Mouse (Mus musculus) stomach, embryonic 15.5 days (tissue): ENCODE results near the gene Rps6kl1. TPM values are rescaled to one million over a fixed set of nuclear protein-coding genes. Genes with fewer than 3 reads are reported as not detected.
"Not testable (repeated sequence)": the region's sequence is repeated elsewhere in the genome, so short reads cannot be mapped to it uniquely, and the experiment has no call there.

Source experiments
- ATAC-seq: fragments of 200-750 bp; cut with Nextera tagmentation; 2 replicates; pipeline ENCODE4 v1.8.0; 2017; ENCODE audit warnings: low read depth, moderate number of reproducible peaks, moderate TSS enrichment; ENCODE audit not compliant: insufficient read depth, low FRiP score
- H3K27ac ChIP-seq: fragments of 300-500 bp; sonication (generic); 2 replicates; pipeline ENCODE4 v1.5.1; 2015; ENCODE audit warnings: mild to moderate bottlenecking, inconsistent platforms
- H3K27me3 ChIP-seq: fragments of 300-500 bp; sonication (generic); replicated peaks from 2 replicates; pipeline ENCODE4 v1.6.1; 2015; ENCODE audit warnings: inconsistent platforms
- H3K36me3 ChIP-seq: fragments of 300-500 bp; sonication (generic); 2 replicates; pipeline ENCODE4 v1.6.1; 2015; ENCODE audit warnings: inconsistent platforms
- H3K4me1 ChIP-seq: fragments of 300-500 bp; sonication (generic); 2 replicates; pipeline ENCODE4 v1.6.1; 2015; ENCODE audit warnings: inconsistent platforms
- H3K4me2 ChIP-seq: fragments of 300-500 bp; sonication (generic); 2 replicates; pipeline ENCODE4 v1.6.1; 2015; ENCODE audit warnings: mild to moderate bottlenecking, inconsistent platforms
- H3K4me3 ChIP-seq: fragments of 300-500 bp; sonication (generic); replicated peaks from 2 replicates; pipeline ENCODE4 v1.5.1; 2015; ENCODE audit warnings: inconsistent platforms
- H3K9ac ChIP-seq: fragments of 300-500 bp; sonication (generic); 2 replicates; pipeline ENCODE4 v1.6.1; 2015; ENCODE audit warnings: inconsistent platforms
- H3K9me3 ChIP-seq: fragments of 300-500 bp; sonication (generic); 2 replicates; pipeline ENCODE4 v1.6.1; 2016; ENCODE audit warnings: inconsistent platforms
- WGBS: fragments of 180-500 bp; shearing (Covaris S2); methylation state at CpG from one replicate; pipeline ENCODE4 v1.1.7; 2015; 5-methylcytosine and 5-hydroxymethylcytosine counted together
- polyA plus RNA-seq: library from polyadenylated mRNA; unstranded; fragments of >200 nt; fragmentation: Nextera tagmentation; extraction: Ambion mirVana; gene quantifications from 2 replicates; pipeline ENCODE4 v1.2.1, GENCODE M21; 2015

Rps6kl1 gene
- polyA plus RNA-seq, 1 experiment from 2014 or later = 1.7 TPM

GRCm38 (mm10) chr12:85156324-85156723, 5.3 kb upstream of the Rps6kl1 start:
- Histone ChIP-seq H3K4me2 (no peak overlapping the region), H3K9ac (no peak overlapping the region), H3K27me3 (0 out of 2 replicates have a peak, but pooled peaks cover 4% of the 10 kb centered on the region), H3K36me3 (no peaks in the 10 kb centered on the region), H3K4me3 (no peak overlapping the region), H3K9me3 (no peaks in the 10 kb centered on the region), H3K4me1 (peaks cover 7% of the 10 kb centered on the region; the same call in 1 of the 2 replicates), H3K27ac (0 out of 2 replicates have a peak overlapping the region, but pooled peaks have one; percentile 44)
- ATAC-seq = no peak
- WGBS = 19% methylated on average over 6 of the region's 6 CpGs

- no peak for ATAC-seq
- WGBS = 63% methylated on average over 3 of the region's 3 CpGs
- H3K27ac ChIP-seq = no peak overlapping the region
Observed at GRCm38 (mm10) chr12:85153011-85153410, 1.9 kb upstream of the Rps6kl1 start.

GRCm38 (mm10) chr12:85150321-85151001, 603 bp downstream of the Rps6kl1 start:
- no peaks in the 10 kb centered on the region for H3K9me3 ChIP-seq
- H3K4me2 ChIP-seq = peak overlapping the region; percentile 49
- H3K9ac ChIP-seq = no peak overlapping the region
- no peak for ATAC-seq
- WGBS = 17% methylated on average over 20 of the region's 20 CpGs
- 0 out of 2 replicates have a peak, but pooled peaks cover 8% of the 10 kb centered on the region for H3K27me3 ChIP-seq
- no peaks in the 10 kb centered on the region for H3K36me3 ChIP-seq
- H3K4me1 ChIP-seq = peaks cover 12% of the 10 kb centered on the region
- no peak overlapping the region for H3K27ac ChIP-seq
- H3K4me3 ChIP-seq = peak overlapping the region; percentile 19

More at GRCm38 (mm10) chr12:85153011-85153410, 1.9 kb upstream of the Rps6kl1 start:
- Histone ChIP-seq H3K9ac (no peak overlapping the region), H3K4me2 (no peak overlapping the region), H3K9me3 (no peaks in the 10 kb centered on the region), H3K4me1 (peaks cover 10% of the 10 kb centered on the region; the same call in 1 of the 2 replicates), H3K36me3 (no peaks in the 10 kb centered on the region), H3K27me3 (0 out of 2 replicates have a peak, but pooled peaks cover 8% of the 10 kb centered on the region), H3K4me3 (no peak overlapping the region)

- ATAC-seq = no peak
- Histone ChIP-seq H3K9ac (no peak overlapping the region), H3K4me3 (no peak overlapping the region), H3K27ac (no peak overlapping the region), H3K9me3 (no peaks in the 10 kb centered on the region), H3K27me3 (0 out of 2 replicates have a peak, but pooled peaks cover 8% of the 10 kb centered on the region), H3K4me1 (peaks cover 12% of the 10 kb centered on the region), H3K36me3 (no peaks in the 10 kb centered on the region), H3K4me2 (no peak overlapping the region)
- 73% methylated on average over 9 of the region's 9 CpGs for WGBS
Observed at GRCm38 (mm10) chr12:85146881-85147280, 4.2 kb downstream of the Rps6kl1 start.

- Histone ChIP-seq H3K36me3 (no peaks in the 10 kb centered on the region), H3K4me2 (no peak overlapping the region), H3K4me3 (no peak overlapping the region), H3K27ac (no peak overlapping the region), H3K9me3 (no peaks in the 10 kb centered on the region), H3K4me1 (peaks cover 9% of the 10 kb centered on the region), H3K27me3 (0 out of 2 replicates have a peak, but pooled peaks cover 4% of the 10 kb centered on the region), H3K9ac (no peak overlapping the region)
- WGBS = 16% methylated on average over 8 of the region's 11 CpGs
- no peak; the same call in 1 of the 2 replicates for ATAC-seq
Observed at GRCm38 (mm10) chr12:85146355-85146754, 4.7 kb downstream of the Rps6kl1 start.

GRCm38 (mm10) chr12:85145630-85146029, 5.4 kb downstream of the Rps6kl1 start:
- no peak overlapping the region for H3K9ac ChIP-seq
- 0 out of 2 replicates have a peak, but pooled peaks have one; percentile 48 for ATAC-seq

GRCm38 (mm10) chr12:85144821-85145220, 6.2 kb downstream of the Rps6kl1 start:
- peaks cover 5% of the 10 kb centered on the region for H3K4me1 ChIP-seq
- ATAC-seq = no peak
- WGBS = 89% methylated on average over 4 of the region's 4 CpGs
- H3K9me3 ChIP-seq = no peaks in the 10 kb centered on the region
- no peaks in the 10 kb centered on the region for H3K27me3 ChIP-seq
- no peak overlapping the region for H3K27ac ChIP-seq
- no peak overlapping the region for H3K9ac ChIP-seq
- no peaks in the 10 kb centered on the region for H3K36me3 ChIP-seq
- no peak overlapping the region for H3K4me3 ChIP-seq
- no peak overlapping the region for H3K4me2 ChIP-seq

More at GRCm38 (mm10) chr12:85145630-85146029, 5.4 kb downstream of the Rps6kl1 start:
- H3K4me1 ChIP-seq = peaks cover 5% of the 10 kb centered on the region
- H3K9me3 ChIP-seq = no peaks in the 10 kb centered on the region
- H3K4me3 ChIP-seq = no peak overlapping the region
- no peaks in the 10 kb centered on the region for H3K27me3 ChIP-seq
- 45% methylated on average over 9 of the region's 9 CpGs for WGBS
- peak overlapping the region; percentile 9; the same call in 1 of the 2 replicates for H3K27ac ChIP-seq
- H3K4me2 ChIP-seq = no peak overlapping the region
- H3K36me3 ChIP-seq = no peaks in the 10 kb centered on the region

GRCm38 (mm10) chr12:85144276-85144675, 6.8 kb downstream of the Rps6kl1 start:
- not testable (repeated sequence) for H3K36me3 ChIP-seq, H3K4me1 ChIP-seq, H3K27ac ChIP-seq, H3K9ac ChIP-seq, ATAC-seq, H3K27me3 ChIP-seq, H3K4me3 ChIP-seq, H3K4me2 ChIP-seq, H3K9me3 ChIP-seq
- 61% methylated on average over 2 of the region's 2 CpGs for WGBS

GRCm38 (mm10) chr12:85142803-85143202, 8.3 kb downstream of the Rps6kl1 start:
- H3K9me3 ChIP-seq = no peaks in the 10 kb centered on the region
- 27% methylated on average over 4 of the region's 4 CpGs for WGBS
- H3K27ac ChIP-seq = no peak overlapping the region
- no peaks in the 10 kb centered on the region for H3K27me3 ChIP-seq
- ATAC-seq = no peak
- H3K9ac ChIP-seq = no peak overlapping the region
- peaks cover 5% of the 10 kb centered on the region for H3K4me1 ChIP-seq
- no peak overlapping the region for H3K4me2 ChIP-seq
- no peak overlapping the region for H3K4me3 ChIP-seq
- no peaks in the 10 kb centered on the region for H3K36me3 ChIP-seq

GRCm38 (mm10) chr12:85141096-85141495, 10.0 kb downstream of the Rps6kl1 start:
- no peak overlapping the region for H3K27ac ChIP-seq
- no peaks in the 10 kb centered on the region for H3K36me3 ChIP-seq

GRCm38 (mm10) chr12:85140036-85140701, 10.9 kb downstream of the Rps6kl1 start:
- H3K36me3 ChIP-seq = no peaks in the 10 kb centered on the region
- no peak overlapping the region for H3K9ac ChIP-seq
- no peaks in the 10 kb centered on the region for H3K27me3 ChIP-seq
- WGBS = 32% methylated on average over 18 of the region's 18 CpGs
- no peak overlapping the region for H3K4me3 ChIP-seq
- H3K4me1 ChIP-seq = 0 out of 2 replicates have a peak, but pooled peaks cover 5% of the 10 kb centered on the region
- ATAC-seq = no peak
- no peak overlapping the region for H3K27ac ChIP-seq
- no peaks in the 10 kb centered on the region for H3K9me3 ChIP-seq
- peak overlapping the region; percentile 12; the same call in 1 of the 2 replicates for H3K4me2 ChIP-seq

More at GRCm38 (mm10) chr12:85141096-85141495, 10.0 kb downstream of the Rps6kl1 start:
- no peaks in the 10 kb centered on the region for H3K9me3 ChIP-seq
- H3K4me2 ChIP-seq = no peak overlapping the region
- H3K27me3 ChIP-seq = no peaks in the 10 kb centered on the region
- H3K9ac ChIP-seq = no peak overlapping the region
- H3K4me3 ChIP-seq = no peak overlapping the region
- H3K4me1 ChIP-seq = 0 out of 2 replicates have a peak, but pooled peaks cover under 1% of the 10 kb centered on the region
- WGBS = 77% methylated on average over 6 of the region's 6 CpGs
- ATAC-seq = no peak

- Histone ChIP-seq H3K9ac (no peak overlapping the region), H3K4me3 (no peak overlapping the region), H3K4me1 (0 out of 2 replicates have a peak, but pooled peaks cover 5% of the 10 kb centered on the region), H3K27ac (no peak overlapping the region), H3K4me2 (no peak overlapping the region), H3K36me3 (peaks cover 27% of the 10 kb centered on the region), H3K9me3 (no peaks in the 10 kb centered on the region), H3K27me3 (no peaks in the 10 kb centered on the region)
- 81% methylated on average over 4 of the region's 4 CpGs for WGBS
- ATAC-seq = no peak
Observed at GRCm38 (mm10) chr12:85136627-85137026, 14.4 kb downstream of the Rps6kl1 start.
